Mouse (Mus musculus): ENCODE measurements at regions not wholly inside any gene's neighbourhood (a gene's known extent, or its start where the extent isn't known, plus 50 kb on each side); places are given as distances from the start of the nearest gene placed in this dataset.
A peak's percentile ranks its signal among the peaks of the same experiment; 100 is the strongest.

DNA sequence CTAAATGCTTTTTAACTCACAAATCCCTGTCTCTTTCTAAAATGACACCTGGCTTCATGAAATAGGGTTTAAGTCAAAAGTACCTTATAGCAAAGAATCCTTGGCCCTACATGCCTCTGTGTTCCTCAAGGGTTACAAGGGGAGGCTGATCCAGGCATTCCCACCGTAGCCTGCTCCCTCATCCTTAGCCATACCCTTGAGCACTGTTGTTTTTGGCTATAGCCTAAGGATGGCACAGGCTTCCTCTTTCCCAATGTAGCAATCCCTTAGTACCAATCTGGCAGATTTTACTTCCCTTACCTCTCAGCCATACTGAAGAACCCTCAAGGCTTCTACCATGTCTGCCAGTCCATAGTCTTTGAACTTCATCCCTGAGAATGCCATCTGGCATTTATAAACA, 194.2 kb upstream of the Gm9747 start:
- Histone ChIP-seq H3K36me3 (ENCODE audit: control insufficient read depth, insufficient read depth, low read length) (no peaks in the 10 kb centered on the region), H3K9ac (ENCODE audit: low read length) (no peak overlapping the region), H3K4me2 (ENCODE audit: low read depth) (no peak overlapping the region), H3K9me3 (ENCODE audit: control insufficient read depth, low read length) (no peaks in the 10 kb centered on the region), H3K27ac (ENCODE audit: low read depth, low read length) (no peak overlapping the region), H3K4me1 (ENCODE audit: control insufficient read depth, insufficient read depth, low read length) (no peaks in the 10 kb centered on the region), H3K27me3 (ENCODE audit: control insufficient read depth, insufficient read depth, low read length) (no peaks in the 10 kb centered on the region), H3K4me3 (ENCODE audit: low read depth, low read length) (no peak overlapping the region)
- 91% methylated on average over 1 of the region's 1 CpGs for WGBS
- ATAC-seq (ENCODE audit: insufficient read depth, low FRiP score, low TSS enrichment) (no peak), DNase-seq (ENCODE audit: low spot score) (no peak)

DNA sequence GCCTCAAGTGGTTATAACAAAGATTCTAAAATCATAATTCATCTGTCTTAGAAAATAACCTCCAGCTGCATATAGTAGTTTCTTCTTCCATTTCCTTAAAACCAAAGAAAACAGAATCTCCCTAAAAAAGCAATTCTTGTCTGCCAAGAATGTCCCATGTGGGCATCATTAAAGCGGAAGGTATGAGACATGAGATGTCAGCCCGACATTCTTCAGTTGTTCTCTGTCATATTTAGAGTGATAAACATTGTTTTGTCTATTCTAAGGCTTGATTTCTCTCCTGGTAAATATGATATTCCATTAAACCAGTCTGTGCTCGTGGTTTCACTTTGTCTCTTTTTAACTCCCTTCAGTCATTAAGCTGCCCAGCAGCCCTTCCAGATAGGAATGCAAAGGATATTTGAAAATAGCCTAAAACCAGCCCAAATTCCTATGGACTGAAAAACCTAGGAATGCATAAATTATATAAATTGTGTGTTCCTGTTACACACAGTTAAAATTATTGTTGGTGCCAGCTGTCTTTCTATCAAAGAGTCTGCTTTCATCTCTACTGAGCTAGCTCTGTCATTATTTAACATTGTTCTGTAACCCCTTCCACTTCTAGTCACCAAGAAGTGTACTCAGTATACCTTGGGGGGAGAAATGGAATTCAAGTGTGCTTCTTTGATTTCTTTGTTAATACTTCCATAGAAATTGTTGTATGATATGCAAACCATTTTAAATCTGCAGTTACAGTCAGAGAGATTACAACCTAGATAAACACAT, 191.4 kb upstream of the Gm9747 start:
- WGBS = 60% methylated on average over 3 of the region's 3 CpGs
- DNase-seq (ENCODE audit: low spot score) = no peak

DNA sequence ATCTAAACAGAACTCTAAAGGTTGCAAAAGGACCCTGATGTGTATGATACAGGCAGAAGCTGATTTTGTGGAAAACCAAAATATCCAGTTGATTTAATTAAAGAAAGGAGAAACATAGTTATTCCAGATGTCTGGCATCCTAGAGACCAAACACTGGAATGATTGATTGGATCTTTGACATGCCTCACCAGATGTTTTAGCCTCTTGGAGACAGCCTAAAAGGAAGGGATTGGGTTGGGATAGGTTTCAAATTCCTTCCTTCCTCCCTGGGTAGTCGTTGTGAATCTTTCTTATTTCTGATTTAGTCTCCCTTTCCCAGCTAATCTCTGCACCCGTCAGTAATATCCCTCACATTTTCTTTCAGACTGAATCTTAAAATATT, 190.9 kb upstream of the Gm9747 start:
- Histone ChIP-seq H3K27me3 (ENCODE audit: control insufficient read depth, insufficient read depth, low read length) (no peaks in the 10 kb centered on the region), H3K4me2 (ENCODE audit: low read depth) (no peak overlapping the region), H3K27ac (ENCODE audit: low read depth, low read length) (no peak overlapping the region), H3K4me3 (ENCODE audit: low read depth, low read length) (no peak overlapping the region), H3K36me3 (ENCODE audit: control insufficient read depth, insufficient read depth, low read length) (no peaks in the 10 kb centered on the region), H3K9me3 (ENCODE audit: control insufficient read depth, low read length) (no peaks in the 10 kb centered on the region), H3K9ac (ENCODE audit: low read length) (no peak overlapping the region), H3K4me1 (ENCODE audit: control insufficient read depth, insufficient read depth, low read length) (no peaks in the 10 kb centered on the region)
- DNase-seq (ENCODE audit: low spot score) (no peak), ATAC-seq (ENCODE audit: insufficient read depth, low FRiP score, low TSS enrichment) (no peak)
- WGBS = 46% methylated on average over 2 of the region's 2 CpGs

More for the DNA sequence above, 191.4 kb upstream of the Gm9747 start:
- Histone ChIP-seq H3K36me3 (ENCODE audit: control insufficient read depth, insufficient read depth, low read length) (no peaks in the 10 kb centered on the region), H3K4me1 (ENCODE audit: control insufficient read depth, insufficient read depth, low read length) (no peaks in the 10 kb centered on the region), H3K27ac (ENCODE audit: low read depth, low read length) (no peak overlapping the region), H3K27me3 (ENCODE audit: control insufficient read depth, insufficient read depth, low read length) (no peaks in the 10 kb centered on the region), H3K9ac (ENCODE audit: low read length) (no peak overlapping the region), H3K9me3 (ENCODE audit: control insufficient read depth, low read length) (no peaks in the 10 kb centered on the region), H3K4me2 (ENCODE audit: low read depth) (no peak overlapping the region), H3K4me3 (ENCODE audit: low read depth, low read length) (no peak overlapping the region)
- no peak for ATAC-seq (ENCODE audit: insufficient read depth, low FRiP score, low TSS enrichment)

DNA sequence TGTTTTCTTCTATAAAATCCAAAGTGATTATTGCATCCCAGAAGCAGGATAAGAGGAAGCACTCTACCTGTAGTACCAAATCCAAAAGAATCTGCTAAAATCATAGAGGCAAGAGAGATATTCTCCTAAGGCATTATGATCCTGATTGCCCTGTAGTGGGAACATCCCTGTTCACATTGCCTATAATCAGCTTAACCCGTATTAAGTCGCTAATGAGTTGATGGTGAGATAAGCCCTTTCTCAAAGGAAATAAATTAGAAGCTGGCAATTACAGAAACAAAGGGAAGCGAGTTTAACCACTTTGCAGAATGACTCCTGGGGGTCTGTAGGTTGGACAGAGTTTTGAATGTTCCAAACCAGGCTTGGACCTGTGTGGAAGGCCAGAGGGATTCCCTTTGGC, 190.4 kb upstream of the Gm9747 start:
- Histone ChIP-seq H3K36me3 (ENCODE audit: control insufficient read depth, insufficient read depth, low read length) (no peaks in the 10 kb centered on the region), H3K9ac (ENCODE audit: low read length) (no peak overlapping the region), H3K27me3 (ENCODE audit: control insufficient read depth, insufficient read depth, low read length) (no peaks in the 10 kb centered on the region), H3K4me2 (ENCODE audit: low read depth) (no peak overlapping the region), H3K4me1 (ENCODE audit: control insufficient read depth, insufficient read depth, low read length) (no peaks in the 10 kb centered on the region), H3K4me3 (ENCODE audit: low read depth, low read length) (no peak overlapping the region), H3K27ac (ENCODE audit: low read depth, low read length) (no peak overlapping the region), H3K9me3 (ENCODE audit: control insufficient read depth, low read length) (no peaks in the 10 kb centered on the region)
- 61% methylated on average over 3 of the region's 3 CpGs for WGBS
- ATAC-seq (ENCODE audit: insufficient read depth, low FRiP score, low TSS enrichment) = no peak
- DNase-seq (ENCODE audit: low spot score) = no peak

DNA sequence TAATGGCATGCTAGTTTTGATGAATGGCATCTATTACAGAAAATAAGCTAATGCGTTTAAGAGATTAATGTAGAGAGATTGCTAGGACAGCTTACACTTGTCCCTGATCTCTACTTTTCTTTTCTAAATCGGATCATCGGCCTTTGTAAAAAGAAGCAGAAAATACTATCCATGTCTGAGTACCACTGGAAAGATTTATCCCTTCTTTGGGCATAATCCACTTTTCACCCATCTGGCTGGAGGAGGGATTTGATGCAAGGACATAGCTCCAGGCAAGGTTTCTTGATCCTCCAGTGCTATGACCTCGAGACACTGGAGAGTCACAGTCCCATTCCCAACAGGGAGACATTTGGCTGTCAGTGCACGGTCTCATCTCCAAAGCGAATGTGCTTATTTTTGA, 166.6 kb upstream of the Gm9747 start:
- Histone ChIP-seq H3K4me1 (ENCODE audit: control insufficient read depth, insufficient read depth, low read length) (no peaks in the 10 kb centered on the region), H3K4me3 (ENCODE audit: low read depth, low read length) (no peak overlapping the region), H3K4me2 (ENCODE audit: low read depth) (no peak overlapping the region), H3K9me3 (ENCODE audit: control insufficient read depth, low read length) (no peaks in the 10 kb centered on the region), H3K27ac (ENCODE audit: low read depth, low read length) (no peak overlapping the region), H3K27me3 (ENCODE audit: control insufficient read depth, insufficient read depth, low read length) (no peaks in the 10 kb centered on the region), H3K36me3 (ENCODE audit: control insufficient read depth, insufficient read depth, low read length) (no peaks in the 10 kb centered on the region), H3K9ac (ENCODE audit: low read length) (no peak overlapping the region)
- 86% methylated on average over 6 of the region's 6 CpGs for WGBS
- ATAC-seq (ENCODE audit: insufficient read depth, low FRiP score, low TSS enrichment) (no peak), DNase-seq (ENCODE audit: low spot score) (no peak)

DNA sequence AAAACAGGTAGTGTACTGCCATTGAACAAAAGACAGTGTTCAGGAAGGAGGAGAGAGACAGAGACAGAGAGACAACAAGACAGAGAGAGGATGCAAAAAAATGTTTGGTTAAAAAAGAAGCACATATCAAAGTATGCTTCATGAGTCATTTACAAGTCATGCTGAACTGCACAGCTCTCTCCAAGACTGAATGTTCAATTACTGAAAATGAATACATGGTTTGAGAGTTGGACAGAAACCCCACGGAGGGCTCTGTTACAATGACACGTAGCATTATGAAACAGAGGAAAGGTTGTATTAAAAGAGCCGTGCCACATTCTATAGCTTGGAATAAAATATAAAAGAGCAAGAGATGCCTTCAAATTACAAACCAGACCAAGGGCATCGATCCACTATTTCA, 164.3 kb upstream of the Gm9747 start:
- DNase-seq (ENCODE audit: low spot score) (no peak), ATAC-seq (ENCODE audit: insufficient read depth, low FRiP score, low TSS enrichment) (no peak)
- Histone ChIP-seq H3K27me3 (ENCODE audit: control insufficient read depth, insufficient read depth, low read length) (no peaks in the 10 kb centered on the region), H3K9me3 (ENCODE audit: control insufficient read depth, low read length) (no peaks in the 10 kb centered on the region), H3K4me1 (ENCODE audit: control insufficient read depth, insufficient read depth, low read length) (no peaks in the 10 kb centered on the region), H3K27ac (ENCODE audit: low read depth, low read length) (no peak overlapping the region), H3K36me3 (ENCODE audit: control insufficient read depth, insufficient read depth, low read length) (no peaks in the 10 kb centered on the region), H3K9ac (ENCODE audit: low read length) (no peak overlapping the region), H3K4me2 (ENCODE audit: low read depth) (no peak overlapping the region), H3K4me3 (ENCODE audit: low read depth, low read length) (no peak overlapping the region)
- WGBS = 89% methylated on average over 4 of the region's 4 CpGs

DNA sequence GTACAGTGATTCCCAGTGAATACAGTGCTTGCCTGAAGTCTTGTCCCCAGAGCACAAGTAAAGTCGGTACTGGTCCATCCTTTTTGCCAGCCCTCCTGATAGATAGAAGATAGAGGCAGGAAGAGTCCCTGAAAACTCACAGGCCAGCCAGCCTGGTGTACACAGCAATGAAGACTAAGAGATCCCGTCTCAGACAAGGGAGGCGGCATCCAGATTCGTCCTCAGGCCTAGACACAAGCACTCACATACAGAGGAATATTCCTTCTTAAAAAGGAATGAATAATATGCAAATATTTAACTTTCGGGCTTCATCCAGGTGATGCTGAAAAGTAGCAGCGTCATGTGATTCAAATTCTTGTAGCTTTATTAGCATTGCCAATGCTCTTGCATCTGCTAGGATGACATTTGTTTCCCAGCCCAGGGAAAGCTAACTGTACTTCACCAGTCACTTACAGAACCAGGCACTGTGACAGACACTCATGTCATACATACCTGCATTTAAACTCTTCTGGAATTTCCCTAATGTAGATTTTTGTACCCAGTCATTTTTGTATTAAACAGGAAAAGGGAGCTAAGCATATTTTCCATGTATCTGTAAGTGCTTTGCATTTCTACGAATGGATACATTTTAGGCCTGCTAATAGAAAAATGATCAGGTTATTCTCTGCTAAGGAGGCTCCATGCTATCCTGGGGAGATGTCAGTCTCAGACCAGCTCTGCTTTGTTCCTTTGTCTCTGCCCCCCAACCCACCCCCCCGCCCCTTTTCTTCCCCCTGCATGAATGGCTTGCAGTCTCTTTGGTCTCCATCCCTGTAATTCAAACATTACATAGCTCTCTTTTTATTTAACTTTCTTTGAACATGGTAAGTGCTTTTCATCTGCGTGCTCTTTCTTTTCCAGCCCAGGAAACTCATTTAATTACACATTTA, 162.5 kb upstream of the Gm9747 start:
- Histone ChIP-seq H3K27ac (ENCODE audit: low read depth, low read length) (no peak overlapping the region), H3K9ac (ENCODE audit: low read length) (no peak overlapping the region), H3K27me3 (ENCODE audit: control insufficient read depth, insufficient read depth, low read length) (no peaks in the 10 kb centered on the region), H3K9me3 (ENCODE audit: control insufficient read depth, low read length) (no peaks in the 10 kb centered on the region), H3K4me3 (ENCODE audit: low read depth, low read length) (no peak overlapping the region), H3K4me2 (ENCODE audit: low read depth) (no peak overlapping the region), H3K4me1 (ENCODE audit: control insufficient read depth, insufficient read depth, low read length) (no peaks in the 10 kb centered on the region), H3K36me3 (ENCODE audit: control insufficient read depth, insufficient read depth, low read length) (no peaks in the 10 kb centered on the region)
- DNase-seq (ENCODE audit: low spot score) = no peak
- WGBS = 71% methylated on average over 9 of the region's 9 CpGs
- ATAC-seq (ENCODE audit: insufficient read depth, low FRiP score, low TSS enrichment) = no peak

DNA sequence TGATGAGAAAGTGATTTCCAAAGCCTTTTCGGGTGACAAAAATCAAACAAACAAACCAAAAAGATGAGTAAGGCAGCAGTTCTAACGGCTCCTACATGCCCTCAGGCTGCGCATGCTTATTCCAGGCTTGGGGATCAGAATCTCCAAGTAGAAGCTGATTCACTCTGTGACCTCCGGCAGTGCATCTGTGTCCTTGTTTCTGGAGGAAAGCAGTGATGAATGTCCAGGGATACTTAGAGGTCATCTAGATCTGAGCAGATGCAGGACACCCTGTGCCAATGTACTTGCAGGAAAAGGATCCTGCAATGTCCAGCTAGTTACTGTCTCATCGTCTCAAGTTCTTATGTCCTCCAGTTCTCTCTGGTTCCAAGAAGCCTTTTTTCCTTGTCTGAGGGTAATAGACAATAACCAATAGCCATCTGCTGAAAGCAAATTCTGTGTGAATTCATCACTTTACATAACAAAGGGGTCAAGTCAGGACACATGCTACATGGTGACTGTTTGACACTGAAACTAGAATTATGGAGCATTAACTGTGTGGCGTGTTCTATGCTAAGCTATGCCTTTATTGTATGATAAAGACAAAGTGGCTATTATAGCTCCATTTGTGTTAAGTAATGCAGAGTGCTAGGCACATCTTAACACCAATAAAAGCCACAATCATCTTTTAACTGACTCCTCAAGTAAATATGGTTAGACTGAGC, 143.6 kb upstream of the Gm9747 start:
- H3K4me2 ChIP-seq (ENCODE audit: low read depth) = no peak overlapping the region
- no peaks in the 10 kb centered on the region for H3K36me3 ChIP-seq (ENCODE audit: control insufficient read depth, insufficient read depth, low read length)
- H3K27me3 ChIP-seq (ENCODE audit: control insufficient read depth, insufficient read depth, low read length) = no peaks in the 10 kb centered on the region
- H3K27ac ChIP-seq (ENCODE audit: low read depth, low read length) = peak overlapping the region; percentile 44
- no peak overlapping the region for H3K4me3 ChIP-seq (ENCODE audit: low read depth, low read length)
- peaks cover 6% of the 10 kb centered on the region; the same call in 1 of the 2 replicates for H3K4me1 ChIP-seq (ENCODE audit: control insufficient read depth, insufficient read depth, low read length)
- no peaks in the 10 kb centered on the region for H3K9me3 ChIP-seq (ENCODE audit: control insufficient read depth, low read length)
- WGBS = 49% methylated on average over 6 of the region's 6 CpGs
- DNase-seq (ENCODE audit: low spot score) (peak; percentile 34), ATAC-seq (ENCODE audit: insufficient read depth, low FRiP score, low TSS enrichment) (peak; percentile 49; the same call in 1 of the 2 replicates)
- no peak overlapping the region for H3K9ac ChIP-seq (ENCODE audit: low read length)

All from neural tube, embryonic 11.5 days (tissue).